Mouse (Mus musculus): ENCODE data around the gene Rarres2.

DNA sequence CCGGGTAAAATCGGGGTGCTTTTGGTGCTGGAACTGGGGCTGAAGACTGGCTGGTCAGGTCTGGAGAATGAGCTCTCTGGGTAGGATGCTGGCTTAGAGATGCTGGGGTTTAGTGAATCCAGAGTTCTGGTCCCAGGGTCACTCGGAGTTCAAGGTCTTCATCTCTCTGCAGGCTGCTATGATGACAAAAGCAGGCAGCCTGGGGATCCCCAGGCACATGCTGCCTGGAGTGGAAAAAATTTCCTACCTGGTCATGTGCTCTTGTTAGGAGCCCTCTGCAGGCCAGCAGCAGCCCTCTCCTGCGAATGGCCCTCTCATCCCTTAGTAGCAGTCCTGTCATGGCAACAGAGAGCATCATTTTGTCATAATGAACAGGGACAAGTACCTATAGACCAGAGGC lies 40.9 kb upstream of the Rarres2 start:
- TF ChIP-seq CTCF (IDR thresholded peaks at IDR 0.05; ENCODE audit: borderline replicate concordance, control insufficient read depth, extremely low read depth, insufficient read depth, low read length, poor library complexity) (no peak), POLR2A (IDR thresholded peaks at IDR 0.05; ENCODE audit: control insufficient read depth, extremely low read depth, insufficient read depth, low read length, poor library complexity) (no peak)
